Mouse (Mus musculus): Measurements from ENCODE around the gene Slc26a9.

DNA sequence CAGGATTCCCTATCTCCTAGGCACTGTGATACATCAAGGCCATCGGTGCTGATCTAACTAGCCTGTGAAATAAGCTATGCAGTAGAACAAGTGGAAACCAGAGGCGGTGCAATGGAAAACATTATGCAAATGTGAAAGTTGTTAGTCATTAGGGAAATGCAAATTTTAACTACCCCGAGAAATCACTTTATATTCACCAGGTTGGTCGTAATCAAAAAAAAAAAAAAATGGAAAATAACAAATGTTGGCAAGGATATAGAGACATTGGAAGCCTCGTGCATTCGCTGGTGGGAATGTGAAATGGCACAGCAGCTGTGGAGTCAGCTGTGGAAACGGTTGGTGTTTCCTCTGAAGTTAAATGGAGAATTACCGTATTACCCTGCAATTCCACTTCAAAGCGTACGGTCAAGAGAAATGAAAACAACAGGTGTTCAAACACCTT is 77.1 kb downstream of the Slc26a9 start:
- TF ChIP-seq GATA1 (IDR thresholded peaks at IDR 0.05; ENCODE audit: borderline replicate concordance, low read length): no peak
- no peak for TF ChIP-seq FLI1 (IDR thresholded peaks at IDR 0.05; ENCODE audit: low read length)

Data from megakaryocyte, embryonic 14.5 days (primary cell).